Mouse (Mus musculus) heart, embryonic 11.5 days (tissue): ENCODE results near the gene Sirt2. TPM values are rescaled to one million over a fixed set of nuclear protein-coding genes. Genes with fewer than 3 reads are reported as not detected.

Source experiments
- ATAC-seq: fragments of 200-750 bp; cut with Nextera tagmentation; replicated peaks from 2 replicates; pipeline ENCODE4 v1.8.0; 2017; ENCODE audit warnings: moderate library complexity; ENCODE audit not compliant: insufficient number of reproducible peaks, low FRiP score, low TSS enrichment
- H3K27ac ChIP-seq: fragments of 300-500 bp; sonication (generic); 2 replicates; pipeline ENCODE4 v1.5.1; 2014; ENCODE audit warnings: mild to moderate bottlenecking, low read depth, low read length
- H3K27me3 ChIP-seq: fragments of 300-500 bp; sonication (generic); 2 replicates; pipeline ENCODE4 v1.6.1; 2014; ENCODE audit warnings: mild to moderate bottlenecking, low read length, mixed read lengths; ENCODE audit not compliant: control insufficient read depth, insufficient read depth
- H3K36me3 ChIP-seq: fragments of 300-500 bp; sonication (generic); 2 replicates; pipeline ENCODE4 v1.6.1; 2014; ENCODE audit warnings: mild to moderate bottlenecking, low read length, moderate library complexity, mixed read lengths; ENCODE audit not compliant: control insufficient read depth, insufficient read depth
- H3K4me1 ChIP-seq: fragments of 300-500 bp; sonication (generic); 2 replicates; pipeline ENCODE4 v1.6.1; 2014; ENCODE audit warnings: low read length; ENCODE audit not compliant: control insufficient read depth, insufficient read depth
- H3K4me2 ChIP-seq: fragments of 300-500 bp; sonication (generic); 2 replicates; pipeline ENCODE4 v1.6.1; 2014; ENCODE audit warnings: mild to moderate bottlenecking, moderate library complexity
- H3K4me3 ChIP-seq: fragments of 300-500 bp; sonication (generic); 2 replicates; pipeline ENCODE4 v1.5.1; 2014; ENCODE audit warnings: low read depth, low read length
- H3K9ac ChIP-seq: fragments of 300-500 bp; sonication (generic); 2 replicates; pipeline ENCODE4 v1.6.1; 2014; ENCODE audit warnings: mild to moderate bottlenecking, low read depth, low read length, moderate library complexity
- H3K9me3 ChIP-seq: fragments of 300-500 bp; sonication (generic); replicated peaks from 2 replicates; pipeline ENCODE4 v1.6.1; 2016; ENCODE audit warnings: low read length; ENCODE audit not compliant: control insufficient read depth
- WGBS: fragments of 180-500 bp; shearing (Covaris S2); extraction: QIAGEN DNeasy Blood & Tissue Kit; methylation state at CpG from one replicate; pipeline ENCODE4 v1.1.7; 2014; ENCODE audit not compliant: insufficient replicate concordance; 5-methylcytosine and 5-hydroxymethylcytosine counted together
- polyA plus RNA-seq: library from polyadenylated mRNA; unstranded; fragments of >200 nt; fragmentation: Nextera tagmentation; extraction: Ambion mirVana; gene quantifications from 2 replicates; pipeline ENCODE4 v1.2.1, GENCODE M21; 2014

Sirt2 gene
- polyA plus RNA-seq, 1 experiment from 2014 or later = 52.2 TPM

GRCm38 (mm10) chr7:28806869-28807268 lies 40.3 kb downstream of the Sirt2 start:
- Histone ChIP-seq H3K27me3 (no peaks in the 10 kb centered on the region), H3K4me3 (no peak overlapping the region), H3K9me3 (no peaks in the 10 kb centered on the region), H3K9ac (no peak overlapping the region), H3K4me1 (peaks cover 31% of the 10 kb centered on the region), H3K4me2 (no peak overlapping the region), H3K36me3 (no peaks in the 10 kb centered on the region), H3K27ac (no peak overlapping the region; the same call in 1 of the 2 replicates)
- WGBS = 77% methylated on average over 4 of the region's 4 CpGs
- ATAC-seq = no peak

- no peaks in the 10 kb centered on the region for H3K27me3 ChIP-seq
These were observed 41.2 kb downstream of the Sirt2 start for GRCm38 (mm10) chr7:28807641-28808220.

DNA sequence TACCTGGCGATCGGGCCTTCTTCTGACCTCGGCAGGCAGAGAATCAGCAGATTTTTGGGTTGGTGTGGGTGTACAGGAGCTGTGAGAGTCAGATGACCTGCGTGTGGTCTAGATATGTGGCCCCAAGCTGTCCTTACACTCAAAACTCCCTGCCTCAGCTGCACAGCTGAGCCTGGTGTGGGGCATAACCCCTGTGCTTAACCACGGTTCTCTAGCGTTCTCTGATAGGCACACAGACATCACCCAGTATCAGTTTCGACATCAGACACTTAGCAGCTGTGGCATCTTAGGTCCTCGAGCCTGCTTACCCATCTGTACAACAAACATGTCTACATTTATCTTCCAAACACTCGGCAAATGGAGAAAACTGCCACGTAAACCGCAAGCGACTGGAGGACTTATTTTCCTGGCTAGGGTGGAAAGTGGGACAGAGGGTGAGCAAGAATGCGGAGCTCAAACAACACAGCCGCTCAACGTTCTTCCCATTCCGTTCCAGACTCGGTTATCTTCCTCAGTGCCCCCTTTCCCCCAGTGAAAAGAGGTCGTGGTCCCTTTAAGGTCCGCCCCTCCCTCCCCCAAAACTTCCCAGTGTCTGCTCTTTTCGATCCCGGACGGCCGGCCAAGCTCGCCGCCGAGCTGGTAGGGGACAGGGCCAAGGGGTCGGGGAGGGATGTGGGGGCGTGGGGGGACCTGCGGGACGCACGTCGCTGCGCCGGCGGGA lies 41.8 kb downstream of the Sirt2 start, which contains the start of gene Hnrnpl:
Gene Hnrnpl, plus strand, starts transcription at position 321 of the 721 bp plus-strand sequence.
- 3% methylated on average over 28 of the region's 35 CpGs for WGBS
- H3K9me3 ChIP-seq = no peaks in the 10 kb centered on the region
- peaks cover 30% of the 10 kb centered on the region for H3K4me1 ChIP-seq
- ATAC-seq = peak; percentile 7; the same call in 1 of the 2 replicates
- peak within 1 kb of the TSS; percentile 97 for H3K4me2 ChIP-seq
- peak within 1 kb of the TSS; percentile 100 for H3K27ac ChIP-seq
- H3K36me3 ChIP-seq = peaks cover 7% of the 10 kb centered on the region
- no peaks in the 10 kb centered on the region for H3K27me3 ChIP-seq
- peak within 1 kb of the TSS; percentile 82 for H3K4me3 ChIP-seq
- peak within 1 kb of the TSS; percentile 98 for H3K9ac ChIP-seq

More at GRCm38 (mm10) chr7:28807641-28808220, 41.2 kb downstream of the Sirt2 start:
- Histone ChIP-seq H3K36me3 (peaks cover 3% of the 10 kb centered on the region; the same call in 1 of the 2 replicates), H3K9ac (peak overlapping the region; percentile 98), H3K4me2 (peak overlapping the region; percentile 97), H3K4me1 (peaks cover 30% of the 10 kb centered on the region), H3K9me3 (no peaks in the 10 kb centered on the region), H3K4me3 (peak overlapping the region; percentile 82), H3K27ac (peak overlapping the region; percentile 100)
- no peak for ATAC-seq
- 46% methylated on average over 6 of the region's 8 CpGs for WGBS

- Histone ChIP-seq H3K9me3 (no peaks in the 10 kb centered on the region), H3K4me3 (peak overlapping the region; percentile 82), H3K4me1 (peaks cover 30% of the 10 kb centered on the region), H3K36me3 (peaks cover 13% of the 10 kb centered on the region), H3K4me2 (peak overlapping the region; percentile 97), H3K27me3 (no peaks in the 10 kb centered on the region), H3K9ac (peak overlapping the region; percentile 98), H3K27ac (peak overlapping the region; percentile 100)
- ATAC-seq = peak; percentile 70
- under 1% methylated on average over 30 of the region's 32 CpGs for WGBS
These were observed 42.4 kb downstream of the Sirt2 start for GRCm38 (mm10) chr7:28808957-28809393.

DNA sequence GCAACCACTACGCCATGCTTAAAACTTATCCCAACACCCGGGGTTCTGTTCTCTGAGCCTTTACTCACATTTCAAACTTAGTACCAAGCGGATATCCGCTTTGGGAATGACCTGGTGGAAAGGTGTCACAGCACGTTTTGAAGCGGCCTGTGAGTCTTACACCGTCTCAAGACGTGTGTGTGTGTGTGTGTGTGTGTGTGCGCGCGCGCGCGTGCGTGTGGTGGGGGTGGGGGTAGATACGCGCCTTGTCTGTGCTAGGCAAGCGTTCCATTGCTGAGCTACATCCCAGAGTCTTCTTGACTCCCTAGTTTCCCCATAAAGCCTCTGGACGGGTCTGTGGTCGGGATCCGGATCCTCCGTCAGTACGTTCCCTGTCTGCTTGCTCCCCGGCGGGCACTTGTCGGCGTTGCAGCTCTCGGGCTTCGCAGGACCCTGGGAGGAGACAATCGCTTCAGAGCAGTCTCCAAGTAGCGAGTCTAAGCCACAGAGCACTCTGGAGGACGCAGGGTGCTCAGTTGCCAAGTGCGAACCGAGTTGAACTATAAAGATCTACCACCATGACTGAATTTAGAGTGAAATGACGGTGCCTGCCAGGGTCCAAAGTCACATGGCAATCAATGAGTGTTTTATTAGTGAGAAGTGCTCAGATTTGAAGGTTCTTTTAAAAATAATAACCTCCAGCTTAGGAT lies 43.0 kb downstream of the Sirt2 start:
- Histone ChIP-seq H3K4me3 (peak overlapping the region; percentile 82), H3K36me3 (peaks cover 18% of the 10 kb centered on the region), H3K4me1 (peaks cover 29% of the 10 kb centered on the region), H3K9me3 (no peaks in the 10 kb centered on the region), H3K4me2 (peak overlapping the region; percentile 97), H3K27ac (peak overlapping the region; percentile 100), H3K9ac (peak overlapping the region; percentile 98), H3K27me3 (no peaks in the 10 kb centered on the region)
- WGBS = under 1% methylated on average over 35 of the region's 35 CpGs
- ATAC-seq = peak; percentile 20

GRCm38 (mm10) chr7:28810107-28811066 lies 43.9 kb downstream of the Sirt2 start:
- Histone ChIP-seq H3K9me3 (no peaks in the 10 kb centered on the region), H3K4me1 (peaks cover 35% of the 10 kb centered on the region), H3K27me3 (no peaks in the 10 kb centered on the region), H3K9ac (peak overlapping the region; percentile 98), H3K4me3 (peak overlapping the region; percentile 88), H3K27ac (peak overlapping the region; percentile 100), H3K4me2 (peak overlapping the region; percentile 97), H3K36me3 (peaks cover 24% of the 10 kb centered on the region)
- under 1% methylated on average over 68 of the region's 70 CpGs for WGBS
- ATAC-seq = peak; percentile 87

DNA sequence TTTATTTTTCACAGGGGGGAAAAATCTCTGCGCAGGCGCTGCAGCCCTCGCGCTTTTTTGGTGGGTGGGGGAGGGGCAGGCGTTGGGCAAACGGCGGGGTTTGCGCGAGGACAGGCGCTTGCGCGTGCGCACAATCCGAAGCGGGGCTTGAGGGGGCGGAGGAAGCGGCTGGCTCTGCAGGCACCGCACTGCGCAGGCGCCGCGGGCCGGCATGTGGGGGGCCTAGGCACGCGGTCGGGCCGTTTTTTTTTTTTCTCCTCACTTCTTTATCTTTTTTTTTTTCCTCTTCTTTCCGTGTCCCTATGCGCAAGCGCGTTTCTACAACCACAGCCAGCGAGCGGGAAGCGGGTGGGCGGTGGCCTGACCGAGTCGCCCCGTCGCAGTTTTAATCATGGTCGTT lies 44.7 kb downstream of the Sirt2 start:
- ATAC-seq = peak; percentile 73
- Histone ChIP-seq H3K4me2 (peak overlapping the region; percentile 94), H3K9me3 (no peaks in the 10 kb centered on the region), H3K27me3 (no peaks in the 10 kb centered on the region), H3K9ac (peak overlapping the region; percentile 98), H3K36me3 (peaks cover 31% of the 10 kb centered on the region), H3K4me3 (peak overlapping the region; percentile 88), H3K27ac (peak overlapping the region; percentile 99), H3K4me1 (peaks cover 41% of the 10 kb centered on the region)
- under 1% methylated on average over 39 of the region's 40 CpGs for WGBS
